Mouse (Mus musculus) CH12.LX (cell line): ENCODE data around the gene Ttc16. TPM values are rescaled to one million over a fixed set of nuclear protein-coding genes. Genes with fewer than 3 reads are reported as not detected.

Source experiments
- DNase-seq: peaks from one replicate; pipeline ENCODE4 v3.0.0-alpha.2; 2013; ENCODE audit errors: extremely low read depth
- H3K27ac ChIP-seq: 2 replicates; pipeline ENCODE4 v1.5.1; 2012; ENCODE audit warnings: low read depth, mild to moderate bottlenecking, control low read depth, moderate library complexity; ENCODE audit not compliant: insufficient read depth
- H3K27me3 ChIP-seq: replicated peaks from 2 replicates; pipeline ENCODE3; 2012; ENCODE audit warnings: inconsistent platforms
- H3K36me3 ChIP-seq, 2 experiments: replicated peaks in 1 of 2; 2 replicates each; pipeline versions ENCODE3 to v1.6.1; 2012; ENCODE audit warnings: inconsistent platforms in 1 of 2, low read length in 1 of 2, mild to moderate bottlenecking in 1 of 2, mixed read lengths in 1 of 2, moderate library complexity in 1 of 2; ENCODE audit not compliant: control insufficient read depth in 1 of 2, insufficient read depth in 1 of 2
- H3K4me1 ChIP-seq, 2 experiments: 2 replicates each; pipeline ENCODE4 v1.6.1; 2012; ENCODE audit warnings: inconsistent platforms in 1 of 2, moderate library complexity in 1 of 2; ENCODE audit not compliant: insufficient read depth in 2 of 2, control insufficient read depth in 1 of 2
- H3K4me2 ChIP-seq: 2 replicates; pipeline ENCODE4 v1.6.1; 2012; ENCODE audit warnings: low read depth, mild to moderate bottlenecking, control low read depth; ENCODE audit not compliant: poor library complexity, insufficient read depth, severe bottlenecking
- H3K4me3 ChIP-seq, 3 experiments: fragments of 150-350 bp in 1 of 3; sonication (generic) in 1 of 3; replicated peaks in 1 of 3; 2 replicates each; pipeline versions ENCODE3 to v1.5.1; 2011 to 2012; ENCODE audit warnings: low read depth in 2 of 3, low read length in 2 of 3, mild to moderate bottlenecking in 2 of 3, moderate library complexity in 2 of 3, control low read depth in 1 of 3, improper control_type of control experiment in 1 of 3, inconsistent platforms in 1 of 3, mixed read lengths in 1 of 3; ENCODE audit not compliant: poor library complexity in 1 of 3
- H3K79me2 ChIP-seq: replicated peaks from 2 replicates; pipeline ENCODE4 v1.6.1; 2012; ENCODE audit warnings: mild to moderate bottlenecking, moderate library complexity; ENCODE audit not compliant: control insufficient read depth, poor library complexity, insufficient read depth, severe bottlenecking; ENCODE audit errors: extremely low read depth
- H3K9ac ChIP-seq: 2 replicates; pipeline ENCODE4 v1.6.1; 2012; ENCODE audit warnings: low read depth, mild to moderate bottlenecking, control low read depth, moderate library complexity; ENCODE audit not compliant: insufficient read depth
- H3K9me3 ChIP-seq: replicated peaks from 2 replicates; pipeline ENCODE3; 2012; ENCODE audit warnings: low read length, inconsistent platforms, mixed read lengths
- CHD1 ChIP-seq: IDR thresholded peaks from 2 replicates; pipeline ENCODE4 v1.6.1; 2012; ENCODE audit warnings: low read depth, low read length, improper control_type of control experiment, inconsistent platforms
- E2F4 ChIP-seq: IDR thresholded peaks from 2 replicates; pipeline ENCODE4 v1.6.1; 2011; ENCODE audit warnings: low read depth, low read length, improper control_type of control experiment; ENCODE audit not compliant: insufficient replicate concordance
- ELF1 ChIP-seq: IDR thresholded peaks from 2 replicates; pipeline ENCODE4 v1.6.1; 2014; ENCODE audit warnings: low read depth, mild to moderate bottlenecking, inconsistent platforms, low read length, improper control_type of control experiment
- JUN ChIP-seq: IDR thresholded peaks from 2 replicates; pipeline ENCODE4 v1.6.1; 2011; ENCODE audit warnings: low read depth, mild to moderate bottlenecking, low read length, improper control_type of control experiment, moderate library complexity; ENCODE audit not compliant: insufficient read depth
- JUND ChIP-seq: conservative IDR thresholded peaks from 2 replicates; pipeline ENCODE4 v1.6.1; 2011; ENCODE audit warnings: low read depth, low read length, improper control_type of control experiment
- MAFK ChIP-seq: IDR thresholded peaks from 2 replicates; pipeline ENCODE4 v1.6.1; 2011; ENCODE audit warnings: low read length, improper control_type of control experiment; ENCODE audit not compliant: insufficient replicate concordance
- MAZ ChIP-seq: IDR thresholded peaks from 2 replicates; pipeline ENCODE4 v1.6.1; 2012; ENCODE audit warnings: low read depth, mild to moderate bottlenecking, inconsistent platforms, low read length, improper control_type of control experiment, moderate library complexity
- MYC ChIP-seq: IDR thresholded peaks from 2 replicates; pipeline ENCODE4 v1.6.1; 2011; ENCODE audit warnings: low read depth, mild to moderate bottlenecking, improper control_type of control experiment, low read length
- NRF1 ChIP-seq: IDR thresholded peaks from 2 replicates; pipeline ENCODE4 v1.6.1; 2014; ENCODE audit warnings: low read depth, mild to moderate bottlenecking, inconsistent platforms, low read length, improper control_type of control experiment, moderate library complexity
- PAX5 ChIP-seq: IDR thresholded peaks from 2 replicates; pipeline ENCODE4 v1.6.1; 2012; ENCODE audit warnings: low read length, inconsistent platforms, mixed read lengths
- POLR2A ChIP-seq: IDR thresholded peaks from 2 replicates; pipeline ENCODE4 v1.6.1; 2011; ENCODE audit warnings: low read depth, mild to moderate bottlenecking, improper control_type of control experiment, low read length
- SIN3A ChIP-seq: IDR thresholded peaks from 2 replicates; pipeline ENCODE4 v1.6.1; 2012; ENCODE audit warnings: low read length, improper control_type of control experiment, inconsistent platforms
- TBP ChIP-seq: conservative IDR thresholded peaks from 2 replicates; pipeline ENCODE4 v1.6.1; 2011; ENCODE audit warnings: low read depth, low read length, improper control_type of control experiment
- UBTF ChIP-seq: IDR thresholded peaks from 2 replicates; pipeline ENCODE4 v1.6.1; 2012; ENCODE audit warnings: low read depth, mild to moderate bottlenecking, inconsistent platforms, low read length, improper control_type of control experiment, moderate library complexity
- USF1 ChIP-seq: IDR thresholded peaks from 2 replicates; pipeline ENCODE4 v1.6.1; 2014; ENCODE audit warnings: low read depth, mild to moderate bottlenecking, inconsistent platforms, low read length, improper control_type of control experiment
- ZMIZ1 ChIP-seq: IDR thresholded peaks from 2 replicates; pipeline ENCODE4 v1.6.1; 2012; ENCODE audit warnings: low read depth, mild to moderate bottlenecking, inconsistent platforms, low read length, improper control_type of control experiment
- dilution Hi-C: fragments of 300-500 bp; cut with MboI; formaldehyde crosslinking; loops from 2 replicates; pipeline ENCODE4 v1.14.3; 2020; ENCODE audit warnings: low sequenced_read_pairs; ENCODE audit not compliant: extremely low pct_unique_long_range_greater_than_20kb, extremely low pct_ligation_motif_present
- in situ Hi-C: fragments of 300-500 bp; cut with MboI; formaldehyde crosslinking; loops from 3 replicates; pipeline ENCODE4 v1.14.3; 2019; ENCODE audit warnings: low sequenced_read_pairs, low pct_ligation_motif_present, low pct_unique_long_range_greater_than_20kb, mixed read lengths
- polyA plus RNA-seq: library from polyadenylated mRNA; unstranded; fragments of >175 nt; gene quantifications from 2 replicates; pipeline ENCODE4 v1.2.1, GENCODE M21; 2012; ENCODE audit warnings: low read depth; ENCODE audit not compliant: insufficient read length
- total RNA-seq, 2 experiments: library from RNA; depleted of rRNA; stranded (reverse); fragments of 300-350 nt in 1 of 2; fragments of >200 nt in 1 of 2; gene quantifications; 2 replicates each; pipeline ENCODE4 v1.2.3; 2012 to 2014

Gene Ttc16
- total and polyA plus RNA-seq, 3 experiments: 0.11 to 0.81 (median 0.24) TPM

DNA sequence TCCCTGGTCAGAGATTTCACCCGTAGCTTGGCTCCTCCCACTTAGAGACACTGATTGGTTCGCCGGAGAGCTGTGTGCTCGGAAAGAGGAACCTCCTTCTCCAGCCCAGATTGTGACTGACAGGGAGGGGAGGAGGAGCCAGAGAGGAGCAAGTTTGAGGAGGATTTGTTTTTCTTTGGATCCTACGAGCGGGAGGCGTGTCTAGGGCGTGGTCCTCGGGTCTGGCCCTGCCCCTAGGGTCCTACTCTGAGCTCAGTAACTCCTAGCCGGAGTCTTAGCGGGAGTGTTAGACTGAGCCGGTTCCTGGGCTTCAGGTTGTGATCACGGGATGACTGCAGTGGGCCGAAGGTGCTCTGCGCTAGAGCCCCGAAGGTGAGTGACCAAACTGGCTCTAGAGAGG is 48.0 kb downstream of the Ttc16 start:
- H3K36me3 ChIP-seq: peaks cover 31 to 83% of the 10 kb centered on the region in 2 experiments
- H3K4me2 ChIP-seq: peak overlapping the region; percentile 27
- TF ChIP-seq NRF1 (no peak), POLR2A (peak; percentile 33; the same call in 1 of the 2 replicates), ELF1 (0 out of 2 replicates have a peak, but pooled peaks have one; percentile 31)
- no peak overlapping the region for H3K27ac ChIP-seq
- in situ Hi-C loops: no loop called here
- H3K4me1 ChIP-seq: peaks cover 18 to 74% of the 10 kb centered on the region in 2 experiments
- DNase-seq: peak; percentile 98
- peak overlapping the region in 1 of 3 experiments; percentile 10 for H3K4me3 ChIP-seq
- H3K9me3 ChIP-seq: peaks cover 4% of the 10 kb centered on the region
- dilution Hi-C loops: no loop called here
- H3K27me3 ChIP-seq: no peaks in the 10 kb centered on the region
- H3K9ac ChIP-seq: peak overlapping the region; percentile 9; the same call in 1 of the 2 replicates
- H3K79me2 ChIP-seq: peaks cover 15% of the 10 kb centered on the region

DNA sequence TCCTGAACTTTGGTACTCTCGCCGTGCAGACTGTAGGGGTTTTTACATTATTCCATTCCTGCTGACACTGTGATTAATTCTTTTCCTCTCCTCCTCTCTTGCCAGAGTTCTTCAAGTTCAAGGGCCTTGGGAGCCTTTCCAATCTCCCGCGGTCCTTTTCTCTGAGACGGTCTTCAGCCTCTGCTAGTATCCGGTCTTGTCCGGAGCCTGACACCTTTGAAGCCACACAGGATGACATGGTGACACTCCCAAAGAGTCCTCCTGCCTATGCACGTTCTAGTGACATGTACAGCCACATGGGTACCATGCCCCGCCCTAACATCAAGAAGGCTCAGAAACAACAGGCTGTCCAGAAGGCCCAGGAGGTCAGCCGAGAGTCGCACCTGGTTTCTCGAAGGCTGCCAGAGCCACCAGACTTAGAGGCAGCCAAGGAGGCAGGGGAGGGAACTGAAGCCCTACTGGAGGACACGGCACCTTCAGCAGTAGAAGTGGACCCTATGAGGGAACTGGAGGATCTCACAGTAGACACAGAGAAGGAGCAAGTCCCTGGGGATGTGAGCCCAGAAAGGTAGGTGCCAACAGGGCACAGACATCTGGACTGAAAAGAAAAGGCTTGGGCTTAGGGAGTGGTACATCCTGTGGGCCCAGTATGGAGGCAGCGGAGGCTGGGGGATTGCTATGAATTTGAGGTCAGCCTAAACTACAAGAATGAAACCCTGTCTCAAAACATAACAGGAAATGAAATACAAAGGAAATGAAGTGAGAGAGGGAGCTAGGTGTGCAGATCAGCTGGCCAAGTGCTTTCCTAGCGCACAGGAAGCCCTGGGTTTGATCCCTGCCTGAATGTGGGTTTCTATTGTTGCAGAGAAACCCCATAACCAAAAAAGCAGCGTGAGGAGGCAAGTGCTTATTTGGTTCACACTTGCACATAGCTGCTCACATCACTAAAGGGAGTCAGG is 50.3 kb downstream of the Ttc16 start:
- dilution Hi-C loops: no loop called here

DNA sequence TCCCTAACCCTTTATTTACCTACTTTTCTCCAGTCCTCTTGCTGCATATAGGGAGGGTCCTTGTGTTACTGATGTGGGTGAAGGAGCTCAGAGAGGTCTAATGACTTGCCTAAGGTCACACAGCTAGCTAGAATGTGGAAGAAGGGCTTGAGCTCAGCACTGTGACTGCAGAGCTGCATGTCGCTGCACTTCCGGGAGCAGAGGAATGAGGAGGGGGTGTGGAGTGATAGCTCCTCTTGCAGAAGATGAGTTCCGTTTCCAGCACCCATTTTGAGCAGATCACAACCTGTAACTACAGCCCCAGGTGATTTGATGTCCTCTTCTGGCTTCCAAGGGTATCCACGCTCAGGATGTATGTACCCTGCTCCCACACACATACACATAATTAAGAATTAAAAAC is 51.3 kb downstream of the Ttc16 start:
- Histone ChIP-seq H3K4me3 (no peak overlapping the region), H3K36me3 (peaks cover 24 to 53% of the 10 kb centered on the region in 2 experiments), H3K9me3 (peaks cover 4% of the 10 kb centered on the region), H3K9ac (no peak overlapping the region), H3K27ac (no peak overlapping the region), H3K27me3 (no peaks in the 10 kb centered on the region), H3K4me1 (peaks cover 33 to 69% of the 10 kb centered on the region in 2 experiments), H3K4me2 (no peak overlapping the region), H3K79me2 (peaks cover 27% of the 10 kb centered on the region)
- in situ Hi-C loops: no loop called here
- no peak for TF ChIP-seq USF1
- TF ChIP-seq SIN3A: no peak
- TF ChIP-seq CHD1: no peak
- no peak for TF ChIP-seq JUN
- TF ChIP-seq MYC: no peak
- TF ChIP-seq MAFK: no peak
- TF ChIP-seq MAZ: no peak
- TF ChIP-seq PAX5: no peak
- dilution Hi-C loops: no loop called here
- no peak for DNase-seq

More for the DNA sequence above, 50.3 kb downstream of the Ttc16 start:
- Histone ChIP-seq H3K9ac (no peak overlapping the region), H3K27me3 (no peaks in the 10 kb centered on the region), H3K4me1 (peaks cover 23 to 64% of the 10 kb centered on the region in 2 experiments), H3K4me2 (no peak overlapping the region), H3K4me3 (no peak overlapping the region), H3K36me3 (peaks cover 28 to 63% of the 10 kb centered on the region in 2 experiments), H3K9me3 (peaks cover 4% of the 10 kb centered on the region), H3K79me2 (peaks cover 27% of the 10 kb centered on the region), H3K27ac (no peak overlapping the region)
- TF ChIP-seq UBTF: no peak
- TF ChIP-seq E2F4: no peak
- no peak for TF ChIP-seq PAX5
- TF ChIP-seq TBP: no peak
- TF ChIP-seq JUN: no peak
- TF ChIP-seq JUND: no peak
- TF ChIP-seq ZMIZ1: no peak
- no peak for TF ChIP-seq MAFK
- in situ Hi-C loops: no loop called here
- no peak for DNase-seq
